Mouse (Mus musculus) hindbrain, embryonic 14.5 days (tissue): Measurements from ENCODE around the gene Trim9. TPM values are rescaled to one million over a fixed set of nuclear protein-coding genes. Genes with fewer than 3 reads are reported as not detected.

Source experiments
- ATAC-seq: fragments of 200-750 bp; cut with Nextera tagmentation; 2 replicates; pipeline ENCODE4 v1.8.0; 2017; ENCODE audit warnings: moderate number of reproducible peaks, mild to moderate bottlenecking, moderate TSS enrichment, moderate library complexity; ENCODE audit not compliant: low FRiP score
- DNase-seq: peaks from one replicate; pipeline ENCODE4 v3.0.0-alpha.2; 2015; ENCODE audit warnings: low spot score
- H3K27ac ChIP-seq: fragments of 300-500 bp; sonication (generic); 2 replicates; pipeline ENCODE4 v1.5.1; 2014; ENCODE audit warnings: mild to moderate bottlenecking, moderate library complexity
- H3K27me3 ChIP-seq: fragments of 300-500 bp; sonication (generic); 2 replicates; pipeline ENCODE4 v1.6.1; 2014; ENCODE audit warnings: mild to moderate bottlenecking, low read length, mixed read lengths; ENCODE audit not compliant: control insufficient read depth, insufficient read depth
- H3K36me3 ChIP-seq: fragments of 300-500 bp; sonication (generic); replicated peaks from 2 replicates; pipeline ENCODE4 v1.6.1; 2014; ENCODE audit not compliant: control insufficient read depth, insufficient read depth
- H3K4me1 ChIP-seq: fragments of 300-500 bp; sonication (generic); replicated peaks from 2 replicates; pipeline ENCODE4 v1.6.1; 2014; ENCODE audit warnings: antibody characterized with exemption, low read length, mixed read lengths; ENCODE audit not compliant: control insufficient read depth, insufficient read depth
- H3K4me2 ChIP-seq: fragments of 300-500 bp; sonication (generic); replicated peaks from 2 replicates; pipeline ENCODE4 v1.6.1; 2014; ENCODE audit warnings: mild to moderate bottlenecking, moderate library complexity
- H3K4me3 ChIP-seq: fragments of 300-500 bp; sonication (generic); replicated peaks from 2 replicates; pipeline ENCODE4 v1.5.1; 2014; ENCODE audit warnings: mild to moderate bottlenecking, low read length
- H3K9ac ChIP-seq: fragments of 300-500 bp; sonication (generic); 2 replicates; pipeline ENCODE4 v1.6.1; 2014
- H3K9me3 ChIP-seq: fragments of 300-500 bp; sonication (generic); 2 replicates; pipeline ENCODE4 v1.6.1; 2016; ENCODE audit warnings: low read length; ENCODE audit not compliant: control insufficient read depth
- WGBS: fragments of 180-500 bp; shearing (Covaris S2); extraction: QIAGEN DNeasy Blood & Tissue Kit; methylation state at CpG from one replicate; pipeline ENCODE4 v1.1.7; 2014; 5-methylcytosine and 5-hydroxymethylcytosine counted together
- polyA plus RNA-seq: library from polyadenylated mRNA; unstranded; fragments of >200 nt; fragmentation: Nextera tagmentation; extraction: Ambion mirVana; gene quantifications from 2 replicates; pipeline ENCODE4 v1.2.1, GENCODE M21; 2014

The Trim9 gene
- polyA plus RNA-seq, 1 experiment from 2014 or later, result 77.8 TPM

GRCm38 (mm10) chr12:70228155-70228554 lies 119.3 kb downstream of the Trim9 start:
- H3K27ac ChIP-seq, result no peak overlapping the region
- no peaks in the 10 kb centered on the region for H3K36me3 ChIP-seq
- H3K4me2 ChIP-seq, result peak overlapping the region; percentile 93; the same call in 1 of the 2 replicates
- H3K27me3 ChIP-seq, result peaks cover 10% of the 10 kb centered on the region; the same call in 1 of the 2 replicates
- WGBS, result 65% methylated on average over 11 of the region's 11 CpGs
- H3K4me3 ChIP-seq, result no peak overlapping the region
- DNase-seq (no peak), ATAC-seq (no peak)
- no peaks in the 10 kb centered on the region for H3K9me3 ChIP-seq
- peaks cover 10% of the 10 kb centered on the region for H3K4me1 ChIP-seq
- H3K9ac ChIP-seq, result 0 out of 2 replicates have a peak overlapping the region, but pooled peaks have one; percentile 55

- H3K27me3 ChIP-seq, result peaks cover 10% of the 10 kb centered on the region; the same call in 1 of the 2 replicates
- H3K4me2 ChIP-seq, result peak overlapping the region; percentile 93
- peaks cover 10% of the 10 kb centered on the region for H3K4me1 ChIP-seq
- ATAC-seq (peak; percentile 75), DNase-seq (no peak)
- no peak overlapping the region for H3K27ac ChIP-seq
- H3K4me3 ChIP-seq, result peak overlapping the region; percentile 38
- no peaks in the 10 kb centered on the region for H3K9me3 ChIP-seq
- WGBS, result 1% methylated on average over 50 of the region's 52 CpGs
- H3K9ac ChIP-seq, result peak overlapping the region; percentile 55
- H3K36me3 ChIP-seq, result no peaks in the 10 kb centered on the region
Observed at GRCm38 (mm10) chr12:70227121-70227932, 120.1 kb downstream of the Trim9 start.

DNA sequence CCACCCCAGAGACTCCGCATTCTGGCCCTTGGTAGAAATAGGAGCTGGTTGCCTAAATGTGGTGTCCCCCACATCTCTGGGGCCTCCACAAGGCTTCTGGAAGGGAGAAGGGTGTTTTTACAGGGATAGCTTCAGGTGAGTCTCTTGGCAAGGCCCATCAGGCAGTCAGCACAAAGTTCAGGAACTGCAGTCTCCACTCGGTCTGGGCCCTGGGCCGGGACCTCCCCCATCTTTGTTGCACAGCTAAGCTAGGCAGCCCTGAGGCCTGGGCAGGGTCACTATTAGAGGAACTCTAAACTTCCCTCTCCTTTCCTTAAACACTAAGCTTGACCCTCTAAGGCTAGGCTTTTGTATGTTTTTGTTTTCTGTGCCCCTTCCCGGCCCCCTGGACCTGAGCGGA lies 120.8 kb downstream of the Trim9 start:
- Histone ChIP-seq H3K27me3 (peaks cover 10% of the 10 kb centered on the region; the same call in 1 of the 2 replicates), H3K27ac (no peak overlapping the region), H3K4me2 (peak overlapping the region; percentile 93), H3K9me3 (no peaks in the 10 kb centered on the region), H3K9ac (peak overlapping the region; percentile 55; the same call in 1 of the 2 replicates), H3K4me3 (peak overlapping the region; percentile 38), H3K4me1 (peaks cover 10% of the 10 kb centered on the region), H3K36me3 (no peaks in the 10 kb centered on the region)
- ATAC-seq, result no peak; the same call in 1 of the 2 replicates
- DNase-seq, result no peak
- WGBS, result 28% methylated on average over 5 of the region's 5 CpGs

- Histone ChIP-seq H3K4me1 (peaks cover 10% of the 10 kb centered on the region), H3K27me3 (peaks cover 10% of the 10 kb centered on the region; the same call in 1 of the 2 replicates), H3K4me2 (no peak overlapping the region), H3K9ac (no peak overlapping the region), H3K27ac (no peak overlapping the region), H3K4me3 (no peak overlapping the region), H3K9me3 (no peaks in the 10 kb centered on the region), H3K36me3 (no peaks in the 10 kb centered on the region)
- WGBS, result 68% methylated on average over 4 of the region's 4 CpGs
- ATAC-seq, result no peak
- no peak for DNase-seq
Observed at GRCm38 (mm10) chr12:70223331-70223730, 124.1 kb downstream of the Trim9 start.

DNA sequence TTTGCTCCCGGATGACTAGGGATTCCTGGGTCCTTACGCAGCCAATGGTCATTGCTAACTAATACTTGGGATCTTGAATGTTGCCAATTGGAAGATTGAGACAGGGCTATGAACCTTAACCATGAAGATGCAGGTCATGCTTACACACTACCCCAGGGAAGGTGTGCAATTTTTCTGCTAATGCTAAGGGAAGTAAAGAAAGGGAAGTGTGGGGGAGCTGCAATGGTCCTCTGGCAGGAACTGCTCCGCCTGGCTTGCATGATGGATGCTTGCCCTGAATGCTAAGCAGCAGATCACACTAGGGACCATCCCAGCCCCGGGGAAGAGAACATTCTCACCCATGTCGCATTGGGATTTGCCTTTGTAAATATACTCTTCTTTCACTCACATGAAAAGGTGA lies 126.0 kb downstream of the Trim9 start:
- Histone ChIP-seq H3K9me3 (no peaks in the 10 kb centered on the region), H3K27me3 (peaks cover 4% of the 10 kb centered on the region; the same call in 1 of the 2 replicates), H3K36me3 (no peaks in the 10 kb centered on the region), H3K4me1 (no peaks in the 10 kb centered on the region), H3K9ac (no peak overlapping the region), H3K4me2 (no peak overlapping the region), H3K27ac (no peak overlapping the region), H3K4me3 (no peak overlapping the region)
- ATAC-seq (no peak), DNase-seq (no peak)
- WGBS, result 79% methylated on average over 5 of the region's 5 CpGs

GRCm38 (mm10) chr12:70218795-70219540 lies 128.4 kb downstream of the Trim9 start:
- H3K4me3 ChIP-seq, result no peak overlapping the region
- H3K4me1 ChIP-seq, result no peaks in the 10 kb centered on the region
- no peaks in the 10 kb centered on the region for H3K27me3 ChIP-seq
- WGBS, result 87% methylated on average over 8 of the region's 8 CpGs
- H3K9me3 ChIP-seq, result no peaks in the 10 kb centered on the region
- ATAC-seq, result no peak
- DNase-seq, result no peak
- no peak overlapping the region for H3K27ac ChIP-seq
- H3K4me2 ChIP-seq, result no peak overlapping the region
- H3K36me3 ChIP-seq, result no peaks in the 10 kb centered on the region
- H3K9ac ChIP-seq, result no peak overlapping the region

GRCm38 (mm10) chr12:70216229-70216800 lies 131.1 kb downstream of the Trim9 start:
- DNase-seq, result no peak
- 40% methylated on average over 16 of the region's 16 CpGs for WGBS
- H3K9me3 ChIP-seq, result no peaks in the 10 kb centered on the region

GRCm38 (mm10) chr12:70214281-70214680 lies 133.1 kb downstream of the Trim9 start:
- H3K4me3 ChIP-seq, result no peak overlapping the region
- no peaks in the 10 kb centered on the region for H3K27me3 ChIP-seq
- no peak overlapping the region for H3K4me2 ChIP-seq
- H3K27ac ChIP-seq, result no peak overlapping the region
- no peaks in the 10 kb centered on the region for H3K9me3 ChIP-seq
- 87% methylated on average over 8 of the region's 8 CpGs for WGBS
- H3K9ac ChIP-seq, result no peak overlapping the region
- no peak for DNase-seq
- H3K4me1 ChIP-seq, result no peaks in the 10 kb centered on the region
- no peak for ATAC-seq
- H3K36me3 ChIP-seq, result no peaks in the 10 kb centered on the region

More at GRCm38 (mm10) chr12:70216229-70216800, 131.1 kb downstream of the Trim9 start:
- Histone ChIP-seq H3K4me2 (no peak overlapping the region), H3K4me1 (no peaks in the 10 kb centered on the region), H3K9ac (no peak overlapping the region), H3K27ac (no peak overlapping the region), H3K4me3 (no peak overlapping the region), H3K27me3 (no peaks in the 10 kb centered on the region), H3K36me3 (no peaks in the 10 kb centered on the region)
- ATAC-seq, result no peak

DNA sequence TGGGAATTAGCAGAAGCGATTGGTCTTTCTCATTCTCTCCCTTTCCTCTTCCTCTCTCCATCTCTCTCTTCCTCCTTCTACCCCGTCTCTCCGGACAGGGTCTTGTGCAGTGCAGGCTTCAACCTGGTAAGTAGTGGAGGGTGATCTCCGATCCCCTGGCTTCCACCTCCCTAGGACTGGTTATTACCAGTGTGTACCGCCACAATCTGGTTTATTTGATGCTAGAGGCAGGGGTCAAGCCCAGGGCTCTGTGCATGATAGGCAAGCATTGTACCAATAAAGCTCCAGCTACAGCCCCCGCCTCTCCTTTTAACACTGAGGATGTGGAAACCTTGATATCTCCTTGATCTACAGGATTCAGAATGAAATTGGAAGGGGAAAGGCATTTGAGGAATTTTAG lies 133.8 kb downstream of the Trim9 start:
- Histone ChIP-seq H3K4me2 (no peak overlapping the region), H3K27ac (no peak overlapping the region), H3K4me1 (no peaks in the 10 kb centered on the region), H3K4me3 (no peak overlapping the region), H3K27me3 (no peaks in the 10 kb centered on the region), H3K9ac (no peak overlapping the region), H3K9me3 (no peaks in the 10 kb centered on the region), H3K36me3 (no peaks in the 10 kb centered on the region)
- 89% methylated on average over 6 of the region's 6 CpGs for WGBS
- DNase-seq (no peak), ATAC-seq (no peak)
